Mouse (Mus musculus): ENCODE data around the gene Crabp2. TPM values are rescaled to one million over a fixed set of nuclear protein-coding genes. Genes with fewer than 3 reads are reported as not detected.
A peak's percentile ranks its signal among the peaks of the same experiment; 100 is the strongest.

Gene Crabp2
- polyA plus RNA-seq, 1 experiment from 2014 or later: 836 TPM

DNA sequence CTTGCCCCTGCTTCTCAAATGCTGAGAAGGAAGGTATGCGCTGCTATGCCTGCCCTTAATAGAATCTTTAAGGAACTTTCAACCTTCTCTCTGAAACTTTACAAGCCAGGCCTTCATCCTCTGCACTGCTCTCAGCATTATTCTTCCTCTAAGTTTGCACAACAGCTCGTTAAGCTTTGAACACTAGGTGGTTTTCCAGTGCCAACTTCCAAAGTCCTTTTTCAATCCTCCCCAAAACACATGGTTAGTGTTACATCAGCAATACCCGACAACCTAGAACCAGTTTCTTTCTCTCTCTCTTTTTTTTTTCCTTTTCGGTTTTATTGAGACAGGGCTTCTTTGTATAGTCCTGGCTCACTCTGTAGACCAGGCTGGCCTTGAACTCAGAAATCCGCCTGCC, 14.4 kb upstream of the Crabp2 start:
- DNase-seq (ENCODE audit: low spot score): no peak
- Histone ChIP-seq H3K4me1 (ENCODE audit: control insufficient read depth, insufficient read depth, low read length) (peaks cover 8% of the 10 kb centered on the region; the same call in 1 of the 2 replicates), H3K9me3 (ENCODE audit: control insufficient read depth, low read length) (no peaks in the 10 kb centered on the region), H3K27me3 (ENCODE audit: control insufficient read depth, insufficient read depth, low read length) (no peaks in the 10 kb centered on the region), H3K27ac (replicated peaks; ENCODE audit: low read depth, low read length) (no peak overlapping the region), H3K4me2 (ENCODE audit: low read depth, severe bottlenecking) (no peak overlapping the region), H3K36me3 (ENCODE audit: control insufficient read depth, insufficient read depth, low read length) (peaks cover 24% of the 10 kb centered on the region), H3K4me3 (ENCODE audit: low read depth, low read length) (no peak overlapping the region), H3K9ac (ENCODE audit: low read length) (no peak overlapping the region)
- no peak for ATAC-seq (ENCODE audit: insufficient number of reproducible peaks, low FRiP score, low TSS enrichment, low read depth)
- WGBS: 86% methylated on average over 5 of the region's 5 CpGs

DNA sequence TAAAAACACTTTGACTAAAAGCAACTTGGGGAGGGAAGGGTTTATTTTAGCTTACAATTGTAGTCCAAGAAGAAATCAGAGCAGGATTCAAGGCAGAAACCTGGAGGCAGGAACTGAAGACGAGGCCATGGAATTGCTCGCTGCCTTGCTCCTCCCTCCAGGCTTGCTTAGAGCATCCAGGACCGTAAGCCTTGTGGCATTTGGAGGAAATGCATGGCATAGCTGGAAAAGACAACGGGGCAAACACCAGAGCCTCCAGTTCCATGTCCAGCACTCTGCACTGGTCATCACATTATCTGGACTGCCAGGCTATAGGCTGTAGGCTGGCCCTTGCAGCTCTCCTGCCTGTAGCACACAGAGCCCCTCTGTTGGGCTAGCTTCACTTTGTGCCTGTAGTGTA, 14.0 kb upstream of the Crabp2 start:
- Histone ChIP-seq H3K27me3 (ENCODE audit: control insufficient read depth, insufficient read depth, low read length) (no peaks in the 10 kb centered on the region), H3K9ac (ENCODE audit: low read length) (no peak overlapping the region), H3K36me3 (ENCODE audit: control insufficient read depth, insufficient read depth, low read length) (peaks cover 29% of the 10 kb centered on the region), H3K4me3 (ENCODE audit: low read depth, low read length) (no peak overlapping the region), H3K9me3 (ENCODE audit: control insufficient read depth, low read length) (no peaks in the 10 kb centered on the region), H3K4me1 (ENCODE audit: control insufficient read depth, insufficient read depth, low read length) (peaks cover 5% of the 10 kb centered on the region; the same call in 1 of the 2 replicates), H3K27ac (replicated peaks; ENCODE audit: low read depth, low read length) (no peak overlapping the region), H3K4me2 (ENCODE audit: low read depth, severe bottlenecking) (no peak overlapping the region)
- WGBS: 80% methylated on average over 4 of the region's 4 CpGs
- ATAC-seq (ENCODE audit: insufficient number of reproducible peaks, low FRiP score, low TSS enrichment, low read depth) (no peak), DNase-seq (ENCODE audit: low spot score) (no peak)

DNA sequence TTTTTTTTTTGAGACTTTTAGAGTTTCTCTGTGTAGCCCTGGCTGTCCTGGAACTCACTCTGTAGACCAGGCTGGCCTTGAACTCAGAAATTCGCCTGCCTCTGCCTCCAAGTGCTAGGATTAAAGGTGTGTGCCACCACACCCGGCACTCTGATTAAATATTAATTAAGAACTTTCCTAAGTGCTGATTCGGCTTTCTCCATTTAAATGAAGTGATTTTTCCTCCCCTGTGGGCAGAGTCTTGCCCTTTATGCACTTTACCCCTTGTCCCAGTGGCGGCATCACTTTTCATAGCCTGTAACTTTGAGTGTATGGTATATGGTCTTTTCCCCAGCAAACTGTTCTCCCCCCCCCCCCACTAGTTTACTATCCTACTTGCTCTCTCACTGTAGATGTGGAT, 13.3 kb upstream of the Crabp2 start:
- Histone ChIP-seq H3K27me3 (ENCODE audit: control insufficient read depth, insufficient read depth, low read length) (no peaks in the 10 kb centered on the region), H3K4me3 (ENCODE audit: low read depth, low read length) (no peak overlapping the region), H3K9me3 (ENCODE audit: control insufficient read depth, low read length) (no peaks in the 10 kb centered on the region), H3K4me1 (ENCODE audit: control insufficient read depth, insufficient read depth, low read length) (peaks cover 5% of the 10 kb centered on the region; the same call in 1 of the 2 replicates), H3K27ac (replicated peaks; ENCODE audit: low read depth, low read length) (no peak overlapping the region), H3K9ac (ENCODE audit: low read length) (no peak overlapping the region), H3K4me2 (ENCODE audit: low read depth, severe bottlenecking) (no peak overlapping the region), H3K36me3 (ENCODE audit: control insufficient read depth, insufficient read depth, low read length) (peaks cover 32% of the 10 kb centered on the region)
- no peak; the same call in 1 of the 2 replicates for ATAC-seq (ENCODE audit: insufficient number of reproducible peaks, low FRiP score, low TSS enrichment, low read depth)
- whole genome bisulfite sequencing: 87% methylated on average over 4 of the region's 4 CpGs
- DNase-seq (ENCODE audit: low spot score): no peak

DNA sequence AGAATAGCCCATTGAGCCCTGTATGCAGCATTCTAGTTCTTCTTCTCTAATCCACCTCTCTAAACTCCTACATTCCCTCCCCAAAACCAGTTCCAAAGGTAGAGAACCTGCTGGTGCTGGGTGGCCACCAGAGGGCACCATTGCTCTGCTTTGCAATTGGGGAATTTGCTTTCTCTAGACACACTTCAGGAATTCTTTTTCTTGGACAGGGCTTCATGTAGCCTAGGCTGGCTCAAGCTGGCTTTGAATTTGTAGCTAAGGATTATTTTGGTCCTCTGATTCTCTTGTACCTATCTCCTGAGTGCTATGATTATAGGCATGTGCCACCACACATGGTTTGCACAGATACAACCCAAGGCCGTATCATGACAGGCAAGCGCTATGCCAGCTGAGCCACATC, 12.7 kb upstream of the Crabp2 start:
- Histone ChIP-seq H3K36me3 (ENCODE audit: control insufficient read depth, insufficient read depth, low read length) (peaks cover 34% of the 10 kb centered on the region), H3K27ac (replicated peaks; ENCODE audit: low read depth, low read length) (no peak overlapping the region), H3K9me3 (ENCODE audit: control insufficient read depth, low read length) (no peaks in the 10 kb centered on the region), H3K27me3 (ENCODE audit: control insufficient read depth, insufficient read depth, low read length) (no peaks in the 10 kb centered on the region), H3K4me3 (ENCODE audit: low read depth, low read length) (no peak overlapping the region), H3K4me2 (ENCODE audit: low read depth, severe bottlenecking) (no peak overlapping the region), H3K4me1 (ENCODE audit: control insufficient read depth, insufficient read depth, low read length) (peaks cover 5% of the 10 kb centered on the region; the same call in 1 of the 2 replicates), H3K9ac (ENCODE audit: low read length) (no peak overlapping the region)
- DNase-seq (ENCODE audit: low spot score): peak; percentile 92
- WGBS: 92% methylated on average over 2 of the region's 2 CpGs
- 0 out of 2 replicates have a peak, but pooled peaks have one; percentile 13 for ATAC-seq (ENCODE audit: insufficient number of reproducible peaks, low FRiP score, low TSS enrichment, low read depth)

DNA sequence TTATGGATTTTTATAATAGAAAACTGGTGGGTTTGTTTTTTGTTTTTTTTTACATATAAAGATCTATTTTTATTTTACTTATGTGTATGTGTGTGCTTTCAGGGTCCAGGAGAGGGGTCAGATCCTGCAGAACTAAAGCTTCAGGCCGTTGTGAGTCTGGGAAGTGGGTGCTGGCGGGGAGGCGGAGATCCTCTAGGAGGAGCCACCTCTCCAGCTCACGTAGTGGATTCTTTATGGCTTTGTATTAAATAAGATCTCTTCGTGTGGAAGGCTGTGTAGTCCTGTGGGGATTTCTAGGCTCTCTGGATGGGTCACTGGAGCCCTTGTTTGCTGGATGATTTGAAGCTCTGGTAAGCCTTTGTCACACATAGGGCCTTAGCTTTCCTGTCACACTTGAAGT, 7.9 kb upstream of the Crabp2 start:
- no peak for DNase-seq (ENCODE audit: low spot score)
- H3K9me3 ChIP-seq (ENCODE audit: control insufficient read depth, low read length): no peaks in the 10 kb centered on the region
- H3K9ac ChIP-seq (ENCODE audit: low read length): no peak overlapping the region
- no peak for ATAC-seq (ENCODE audit: insufficient number of reproducible peaks, low FRiP score, low TSS enrichment, low read depth)
- H3K4me1 ChIP-seq (ENCODE audit: control insufficient read depth, insufficient read depth, low read length): peaks cover 19% of the 10 kb centered on the region
- no peaks in the 10 kb centered on the region for H3K27me3 ChIP-seq (ENCODE audit: control insufficient read depth, insufficient read depth, low read length)
- 74% methylated on average over 5 of the region's 5 CpGs for WGBS
- H3K4me3 ChIP-seq (ENCODE audit: low read depth, low read length): no peak overlapping the region
- peaks cover 37% of the 10 kb centered on the region for H3K36me3 ChIP-seq (ENCODE audit: control insufficient read depth, insufficient read depth, low read length)
- H3K4me2 ChIP-seq (ENCODE audit: low read depth, severe bottlenecking): no peak overlapping the region
- no peak overlapping the region for H3K27ac ChIP-seq (replicated peaks; ENCODE audit: low read depth, low read length)

DNA sequence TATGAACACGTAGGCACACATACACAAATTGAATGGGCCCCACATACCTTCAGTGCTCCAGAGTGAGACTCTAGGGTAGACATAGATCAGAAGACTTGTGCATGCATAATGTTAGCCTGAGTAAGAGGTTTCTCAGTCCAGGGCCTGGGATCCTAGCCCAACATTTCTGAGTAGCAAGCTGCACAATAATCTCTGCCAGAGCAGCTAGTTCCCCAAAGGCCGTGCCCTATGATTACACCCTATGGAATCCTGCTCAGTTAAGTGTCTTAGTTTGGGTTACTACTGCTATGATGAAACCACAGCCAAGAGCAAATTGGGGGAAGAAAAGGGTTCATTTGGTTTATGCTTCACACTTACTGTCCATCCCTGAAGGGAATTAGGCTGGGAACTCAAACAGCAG, 6.0 kb upstream of the Crabp2 start:
- DNase-seq (ENCODE audit: low spot score) (no peak), ATAC-seq (ENCODE audit: insufficient number of reproducible peaks, low FRiP score, low TSS enrichment, low read depth) (no peak)
- Histone ChIP-seq H3K27me3 (ENCODE audit: control insufficient read depth, insufficient read depth, low read length) (no peaks in the 10 kb centered on the region), H3K9ac (ENCODE audit: low read length) (no peak overlapping the region), H3K36me3 (ENCODE audit: control insufficient read depth, insufficient read depth, low read length) (peaks cover 36% of the 10 kb centered on the region), H3K4me1 (ENCODE audit: control insufficient read depth, insufficient read depth, low read length) (peaks cover 37% of the 10 kb centered on the region), H3K27ac (replicated peaks; ENCODE audit: low read depth, low read length) (no peak overlapping the region), H3K9me3 (ENCODE audit: control insufficient read depth, low read length) (no peaks in the 10 kb centered on the region), H3K4me2 (ENCODE audit: low read depth, severe bottlenecking) (no peak overlapping the region), H3K4me3 (ENCODE audit: low read depth, low read length) (no peak overlapping the region)
- WGBS: 86% methylated on average over 2 of the region's 2 CpGs

DNA sequence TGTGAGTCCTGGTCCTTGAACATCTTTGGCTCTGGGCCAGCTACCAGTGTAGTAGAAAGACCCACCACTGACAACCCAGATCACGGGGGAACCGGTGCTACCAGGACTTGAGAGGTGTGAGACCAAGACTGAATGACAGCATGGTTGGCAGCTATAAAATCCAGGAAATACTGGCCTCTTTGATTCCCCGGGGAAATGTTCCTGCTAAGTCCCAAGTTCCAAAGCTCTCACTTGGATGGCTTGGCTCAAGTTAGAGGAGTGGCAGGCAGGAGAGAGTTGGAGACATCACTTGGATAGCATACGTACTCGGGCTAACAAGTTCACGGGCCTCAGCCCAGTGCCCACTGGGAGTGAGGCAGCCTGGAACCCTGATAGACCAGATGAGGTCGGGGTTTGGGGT, 4.9 kb upstream of the Crabp2 start:
- Histone ChIP-seq H3K9ac (ENCODE audit: low read length) (no peak overlapping the region), H3K9me3 (ENCODE audit: control insufficient read depth, low read length) (no peaks in the 10 kb centered on the region), H3K27me3 (ENCODE audit: control insufficient read depth, insufficient read depth, low read length) (no peaks in the 10 kb centered on the region), H3K4me1 (ENCODE audit: control insufficient read depth, insufficient read depth, low read length) (peaks cover 41% of the 10 kb centered on the region), H3K4me2 (ENCODE audit: low read depth, severe bottlenecking) (no peak overlapping the region), H3K36me3 (ENCODE audit: control insufficient read depth, insufficient read depth, low read length) (peaks cover 26% of the 10 kb centered on the region), H3K4me3 (ENCODE audit: low read depth, low read length) (no peak overlapping the region), H3K27ac (replicated peaks; ENCODE audit: low read depth, low read length) (0 out of 2 replicates have a peak overlapping the region, but pooled peaks have one; percentile 56)
- ATAC-seq (ENCODE audit: insufficient number of reproducible peaks, low FRiP score, low TSS enrichment, low read depth) (no peak), DNase-seq (ENCODE audit: low spot score) (no peak)
- WGBS: 57% methylated on average over 7 of the region's 7 CpGs

DNA sequence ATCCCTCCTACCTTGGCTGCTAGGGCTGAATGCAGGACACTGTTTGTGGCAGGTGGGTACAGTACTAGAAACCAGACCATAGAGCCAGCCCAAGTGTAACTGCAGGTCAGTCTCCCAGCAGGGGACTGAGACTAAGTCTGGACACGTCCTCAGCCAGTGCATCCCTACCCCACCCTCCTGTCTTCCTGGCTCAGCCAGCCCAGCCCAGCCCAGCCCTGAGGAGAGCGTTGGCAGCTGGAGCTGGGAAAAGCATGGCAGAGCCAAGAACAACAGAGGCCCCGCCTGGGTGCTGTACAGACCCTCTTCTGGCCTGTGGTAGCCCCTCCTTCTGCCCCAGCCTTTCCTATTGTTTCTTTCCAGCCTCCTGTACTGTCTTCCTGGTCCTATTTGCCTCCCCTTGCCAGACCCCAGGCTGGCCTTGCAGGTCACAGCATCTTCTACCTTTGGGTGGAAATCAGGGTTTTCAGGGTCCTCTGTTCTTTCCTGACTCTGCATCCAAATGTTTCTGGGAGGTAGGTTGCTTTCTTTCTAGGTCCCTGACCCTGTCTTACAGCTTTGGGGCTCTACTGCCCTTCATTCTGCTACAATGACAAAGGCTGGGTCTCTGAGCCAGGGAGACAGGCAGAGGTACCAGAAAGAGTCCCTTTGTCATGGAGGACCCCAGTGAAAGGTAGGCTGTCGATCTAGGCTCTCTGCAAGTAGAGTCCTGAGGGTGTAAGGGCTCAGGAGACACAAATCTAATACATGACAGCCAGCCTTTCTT, 3.4 kb upstream of the Crabp2 start:
- Histone ChIP-seq H3K27me3 (ENCODE audit: control insufficient read depth, insufficient read depth, low read length) (no peaks in the 10 kb centered on the region), H3K4me2 (ENCODE audit: low read depth, severe bottlenecking) (peak overlapping the region; percentile 70; the same call in 1 of the 2 replicates), H3K4me1 (ENCODE audit: control insufficient read depth, insufficient read depth, low read length) (peaks cover 41% of the 10 kb centered on the region), H3K9me3 (ENCODE audit: control insufficient read depth, low read length) (no peaks in the 10 kb centered on the region), H3K9ac (ENCODE audit: low read length) (0 out of 2 replicates have a peak overlapping the region, but pooled peaks have one; percentile 41), H3K36me3 (ENCODE audit: control insufficient read depth, insufficient read depth, low read length) (peaks cover 16% of the 10 kb centered on the region), H3K27ac (replicated peaks; ENCODE audit: low read depth, low read length) (peak overlapping the region; percentile 98), H3K4me3 (ENCODE audit: low read depth, low read length) (no peak overlapping the region)
- peak; percentile 35 for DNase-seq (ENCODE audit: low spot score)
- ATAC-seq (ENCODE audit: insufficient number of reproducible peaks, low FRiP score, low TSS enrichment, low read depth): no peak
- WGBS: 17% methylated on average over 4 of the region's 4 CpGs
